Mouse (Mus musculus) cortical plate, adult 2 months (tissue): Measurements from ENCODE around the gene Lonp2.

Experiments
- CTCF ChIP-seq: fragments of 200-500 bp; IDR thresholded peaks from 2 replicates; pipeline ENCODE4 v1.5.1; 2011; ENCODE audit warnings: mild to moderate bottlenecking, control low read depth, low read length; ENCODE audit not compliant: insufficient read depth; ENCODE audit errors: extremely low read depth
- POLR2A ChIP-seq: fragments of 200-500 bp; IDR thresholded peaks from 2 replicates; pipeline ENCODE4 v1.6.1; 2011; ENCODE audit warnings: mild to moderate bottlenecking, low read length, control low read depth; ENCODE audit not compliant: insufficient read depth; ENCODE audit errors: extremely low read depth

DNA sequence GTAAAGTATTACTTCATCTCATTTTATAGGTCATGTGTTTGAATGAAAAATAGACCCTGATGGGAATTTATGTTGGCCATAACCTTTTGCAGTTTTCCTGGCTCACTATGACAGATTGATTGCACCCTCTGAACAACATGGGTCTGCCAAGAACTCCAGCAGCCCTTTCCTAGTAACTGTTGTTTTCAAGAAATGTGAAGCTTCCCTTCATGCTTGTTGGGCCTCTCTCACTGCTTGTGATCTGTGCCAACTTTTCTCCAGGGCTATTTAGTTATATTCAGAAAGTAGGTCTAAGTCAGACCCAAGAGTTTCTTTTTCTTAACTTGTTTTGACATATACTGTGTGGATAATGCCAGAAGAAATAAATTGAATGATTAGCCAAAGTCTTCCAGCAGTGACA is 44.9 kb downstream of the Lonp2 start:
- TF ChIP-seq CTCF: no peak
- TF ChIP-seq POLR2A: no peak
